Mouse (Mus musculus) cerebellum, adult 2 months (tissue): ENCODE measurements at regions not wholly inside any gene's neighbourhood (a gene's known extent, or its start where the extent isn't known, plus 50 kb on each side); places are given as distances from the start of the nearest gene placed in this dataset.

Experiments
- DNase-seq, 2 experiments: peaks; one replicate each; pipeline ENCODE4 v3.0.0; 2021
- H3K27ac ChIP-seq: fragments of 200-500 bp; 2 replicates; pipeline ENCODE4 v1.5.1; 2012; ENCODE audit warnings: low read length, control low read depth, inconsistent platforms; ENCODE audit not compliant: insufficient read depth
- H3K27me3 ChIP-seq: fragments of 200-500 bp; 2 replicates; pipeline ENCODE4 v1.6.1; 2012; ENCODE audit warnings: inconsistent platforms, mild to moderate bottlenecking, low read length, moderate library complexity; ENCODE audit not compliant: control insufficient read depth, insufficient read depth
- H3K4me1 ChIP-seq: fragments of 200-500 bp; 2 replicates; pipeline ENCODE4 v1.6.1; 2011; ENCODE audit warnings: low read length; ENCODE audit not compliant: control insufficient read depth, insufficient read depth
- H3K4me3 ChIP-seq: fragments of 200-500 bp; replicated peaks from 2 replicates; pipeline ENCODE3; 2011; ENCODE audit warnings: mild to moderate bottlenecking, low read depth, low read length, control low read depth; ENCODE audit not compliant: insufficient read depth
- CTCF ChIP-seq: fragments of 200-500 bp; IDR thresholded peaks from 2 replicates; pipeline ENCODE4 v1.5.1; 2011; ENCODE audit warnings: low read depth, mild to moderate bottlenecking, control low read depth, low read length, moderate library complexity, borderline replicate concordance; ENCODE audit not compliant: insufficient read depth
- POLR2A ChIP-seq: fragments of 200-500 bp; IDR thresholded peaks from 2 replicates; pipeline ENCODE4 v1.6.1; 2011; ENCODE audit warnings: low read length, control low read depth, borderline replicate concordance; ENCODE audit not compliant: insufficient read depth
- WGBS: fragments of 180-500 bp; shearing (Covaris S2); methylation state at CpG from one replicate; pipeline ENCODE4 v1.1.7; 2018; 5-methylcytosine and 5-hydroxymethylcytosine counted together

DNA sequence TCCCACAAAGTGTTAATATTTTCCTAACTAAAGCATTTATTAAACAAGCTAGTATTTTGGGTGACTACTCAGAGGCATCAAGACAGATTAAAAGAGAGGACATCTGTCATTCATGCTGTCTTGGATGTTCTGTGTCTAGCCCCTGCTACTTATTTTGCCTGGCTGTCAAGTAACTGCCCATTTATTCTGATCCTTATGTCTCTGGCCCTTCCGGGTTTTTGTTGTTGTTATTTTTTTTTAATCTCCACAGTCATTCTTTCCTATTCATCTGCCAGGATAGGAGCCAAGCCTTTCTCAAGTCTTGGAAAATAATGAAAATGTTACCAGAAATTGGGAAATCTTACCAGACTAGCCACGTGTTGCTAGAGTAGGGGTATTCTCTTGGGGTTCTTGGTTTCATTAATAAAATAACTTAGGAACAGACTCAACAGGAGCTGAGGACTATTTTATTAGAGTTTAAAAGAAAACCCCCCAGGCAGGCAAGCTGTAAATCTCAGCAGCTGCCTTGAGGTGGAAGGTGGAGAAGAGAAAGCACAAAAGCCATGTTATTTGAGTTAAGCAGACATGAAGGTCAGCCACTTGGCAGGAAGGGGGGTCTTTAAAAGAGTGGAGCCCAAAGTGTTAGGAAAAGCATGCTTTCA lies 209.1 kb upstream of the Gm10295 start:
- no peak for DNase-seq
- Histone ChIP-seq H3K27me3 (no peaks in the 10 kb centered on the region), H3K27ac (no peak overlapping the region), H3K4me3 (no peak overlapping the region), H3K4me1 (peaks cover 1% of the 10 kb centered on the region; the same call in 1 of the 2 replicates)
- 30% methylated on average over 2 of the region's 2 CpGs for WGBS
- TF ChIP-seq POLR2A, result no peak
- TF ChIP-seq CTCF, result no peak

DNA sequence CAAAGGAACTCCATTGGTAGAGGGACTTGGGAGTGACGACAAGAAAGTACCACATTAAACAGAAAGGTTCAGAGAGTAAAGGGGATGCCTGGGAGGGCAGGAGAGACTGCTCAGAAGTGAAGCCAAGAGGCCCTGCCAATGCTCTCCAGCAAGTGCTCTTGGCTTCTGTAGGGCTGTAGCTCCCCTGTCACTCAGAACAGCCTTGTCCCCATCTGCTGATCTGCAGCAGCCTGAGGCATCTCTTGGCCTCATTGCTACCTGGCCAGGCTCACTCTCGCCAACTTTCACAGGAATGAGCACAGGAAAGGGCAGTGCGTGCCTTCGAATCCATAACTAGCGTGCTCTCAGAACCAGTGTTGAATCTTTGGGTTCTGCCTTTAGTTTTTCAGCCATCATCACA lies 205.2 kb upstream of the Gm10295 start:
- no peaks in the 10 kb centered on the region for H3K27me3 ChIP-seq
- peak; percentile 66 to 88 for DNase-seq
- H3K4me3 ChIP-seq, result no peak overlapping the region
- 8% methylated on average over 5 of the region's 5 CpGs for WGBS
- H3K27ac ChIP-seq, result no peak overlapping the region
- peaks cover 3% of the 10 kb centered on the region; the same call in 1 of the 2 replicates for H3K4me1 ChIP-seq
- no peak for TF ChIP-seq CTCF
- TF ChIP-seq POLR2A, result no peak

DNA sequence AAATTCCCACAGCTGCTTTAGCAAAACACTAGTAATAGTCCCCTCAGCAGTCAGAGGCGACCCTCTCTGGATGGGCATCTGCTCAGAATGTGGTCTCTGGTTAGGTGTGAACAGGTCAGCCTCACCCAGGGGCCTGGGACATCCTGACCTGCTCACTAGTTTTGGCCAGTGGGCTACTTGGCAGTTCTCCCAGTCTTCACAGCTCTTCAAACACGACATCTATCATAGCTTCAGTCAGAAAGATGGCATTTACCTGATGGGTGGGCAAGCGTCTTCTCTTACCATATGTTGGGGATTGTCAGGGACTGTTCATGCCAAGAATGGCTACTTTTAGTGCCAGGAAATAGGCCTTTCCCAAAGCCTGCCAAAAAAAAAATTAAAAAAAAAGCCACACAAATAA lies 204.2 kb upstream of the Gm10295 start:
- H3K4me3 ChIP-seq, result no peak overlapping the region
- peaks cover 3% of the 10 kb centered on the region; the same call in 1 of the 2 replicates for H3K4me1 ChIP-seq
- 0 out of 2 replicates have a peak overlapping the region, but pooled peaks have one; percentile 26 for H3K27ac ChIP-seq
- DNase-seq, result peak; percentile 58 to 76
- no peak for TF ChIP-seq POLR2A
- no peak for TF ChIP-seq CTCF
- no peaks in the 10 kb centered on the region for H3K27me3 ChIP-seq
- 15% methylated on average over 3 of the region's 3 CpGs for WGBS

DNA sequence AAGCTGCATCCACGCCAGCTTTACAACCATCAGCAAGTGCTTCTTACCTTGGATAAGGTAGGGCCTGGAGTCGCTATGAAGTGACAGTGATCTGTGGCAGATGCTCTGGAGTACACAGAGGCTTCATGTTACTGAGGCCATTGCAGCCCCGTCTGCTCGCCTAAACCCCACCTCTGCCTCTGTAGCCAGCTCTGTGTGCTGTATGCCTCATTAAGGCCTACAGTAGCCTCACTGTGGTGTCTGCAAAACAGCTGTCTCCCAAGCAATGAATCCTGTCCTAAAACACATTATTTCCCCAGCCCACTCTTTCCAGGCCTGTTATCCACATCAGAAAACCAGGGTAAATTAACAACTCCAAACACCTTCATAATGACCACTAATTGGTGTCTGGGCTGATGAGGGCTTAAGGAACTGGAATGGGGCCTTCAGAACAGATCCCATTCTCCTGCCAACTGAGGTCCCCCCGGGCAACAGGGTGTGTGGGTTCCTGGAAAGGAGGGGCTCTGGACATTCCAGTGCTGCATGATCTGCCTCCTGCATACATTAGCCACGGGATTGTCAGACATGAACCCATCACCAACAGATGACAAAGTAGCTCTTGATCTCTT lies 195.4 kb upstream of the Gm10295 start:
- H3K4me1 ChIP-seq, result no peaks in the 10 kb centered on the region
- no peak overlapping the region for H3K27ac ChIP-seq
- no peaks in the 10 kb centered on the region for H3K27me3 ChIP-seq
- no peak for TF ChIP-seq POLR2A
- TF ChIP-seq CTCF, result no peak
- 74% methylated on average over 6 of the region's 6 CpGs for WGBS
- DNase-seq, result no peak
- no peak overlapping the region for H3K4me3 ChIP-seq

DNA sequence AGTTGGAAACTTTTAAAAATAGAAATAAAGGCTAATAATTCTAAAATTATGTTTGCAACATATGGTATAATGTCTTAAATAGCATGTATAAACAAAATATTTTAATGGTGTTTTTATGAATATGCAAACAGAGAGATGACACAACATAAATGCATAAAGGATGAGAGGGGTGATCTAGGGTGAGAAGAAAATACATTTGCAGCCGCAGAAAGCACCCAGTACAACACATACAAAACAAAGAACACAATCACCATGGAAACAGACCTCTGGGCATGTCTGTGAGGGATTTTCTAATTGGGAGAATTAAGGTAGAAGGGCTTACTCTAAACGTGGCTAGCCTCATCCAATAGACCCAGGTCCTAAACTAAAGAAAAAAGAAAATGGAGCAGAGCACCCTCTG lies 190.2 kb upstream of the Gm10295 start:
- no peak for DNase-seq
- H3K27ac ChIP-seq, result no peak overlapping the region
- TF ChIP-seq CTCF, result no peak
- TF ChIP-seq POLR2A, result no peak
- H3K27me3 ChIP-seq, result no peaks in the 10 kb centered on the region
- H3K4me1 ChIP-seq, result no peaks in the 10 kb centered on the region
- WGBS, result 58% methylated on average over 2 of the region's 2 CpGs
- H3K4me3 ChIP-seq, result no peak overlapping the region

DNA sequence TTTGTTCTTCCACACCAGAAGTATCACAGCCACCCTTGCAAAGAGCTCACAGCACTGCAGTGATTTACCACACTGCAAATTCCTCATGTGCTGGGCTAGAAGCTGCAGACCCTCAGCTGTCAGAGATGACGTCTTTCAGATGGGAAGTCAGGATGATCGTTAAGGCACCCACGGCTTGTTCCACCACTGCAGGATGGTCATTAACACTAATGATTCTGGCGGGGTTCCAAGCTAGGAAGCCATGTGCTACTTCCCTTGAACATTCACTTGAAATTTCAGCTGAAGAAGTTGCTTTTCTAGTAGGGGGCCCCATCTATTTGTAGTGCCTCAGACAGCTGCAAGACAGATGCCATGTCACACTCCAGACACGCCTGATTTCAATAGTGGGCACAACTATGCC lies 181.8 kb upstream of the Gm10295 start:
- Histone ChIP-seq H3K27ac (no peak overlapping the region), H3K27me3 (no peaks in the 10 kb centered on the region), H3K4me1 (no peaks in the 10 kb centered on the region), H3K4me3 (no peak overlapping the region)
- WGBS, result 30% methylated on average over 5 of the region's 5 CpGs
- TF ChIP-seq CTCF (no peak), POLR2A (no peak)
- DNase-seq, result no peak

DNA sequence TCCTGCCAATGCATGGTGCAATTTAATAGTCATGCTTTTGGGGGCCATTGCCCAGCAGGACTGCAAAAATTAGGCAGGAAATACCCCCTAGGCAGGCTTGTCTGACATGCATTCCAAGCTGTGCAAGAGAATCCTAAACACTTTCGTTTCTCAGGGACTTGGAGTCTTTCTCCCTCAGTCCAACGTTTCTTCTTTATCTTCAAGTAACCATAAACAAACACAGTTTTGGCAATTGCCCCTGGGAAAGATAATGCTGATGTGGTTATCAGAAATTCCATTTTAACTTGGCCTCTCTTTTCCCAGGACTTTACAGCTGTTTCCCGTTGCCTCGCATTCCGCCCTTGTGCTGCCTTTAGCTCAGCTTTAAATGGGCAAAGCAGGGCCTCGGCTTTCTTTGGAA lies 180.2 kb upstream of the Gm10295 start:
- 78% methylated on average over 6 of the region's 6 CpGs for WGBS
- Histone ChIP-seq H3K4me1 (no peaks in the 10 kb centered on the region), H3K27ac (no peak overlapping the region), H3K27me3 (no peaks in the 10 kb centered on the region), H3K4me3 (no peak overlapping the region)
- TF ChIP-seq CTCF (no peak), POLR2A (no peak)
- DNase-seq, result no peak

DNA sequence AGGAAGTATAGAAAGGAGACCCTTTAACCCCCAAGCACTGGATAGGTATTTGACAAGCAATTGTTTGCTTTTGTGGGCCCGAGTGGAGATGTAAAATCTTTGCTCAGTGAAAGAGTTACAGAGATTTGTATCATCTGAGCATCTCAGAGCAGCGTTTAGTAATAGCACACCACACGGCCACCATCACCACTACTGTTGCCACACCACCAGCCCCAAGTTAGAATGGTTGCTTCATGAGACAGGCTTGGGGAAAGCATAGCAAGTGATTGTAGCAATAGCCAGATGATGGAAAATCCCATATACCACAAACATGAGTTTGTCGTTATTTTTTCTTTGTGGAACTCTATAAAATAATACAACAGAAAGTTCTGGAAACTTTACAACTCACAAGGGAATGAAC lies 179.6 kb upstream of the Gm10295 start:
- 91% methylated on average over 4 of the region's 4 CpGs for WGBS
- TF ChIP-seq CTCF (no peak), POLR2A (no peak)
- Histone ChIP-seq H3K27ac (no peak overlapping the region), H3K27me3 (no peaks in the 10 kb centered on the region), H3K4me3 (no peak overlapping the region), H3K4me1 (no peaks in the 10 kb centered on the region)
- no peak for DNase-seq
